Mouse (Mus musculus): Measurements from ENCODE around the gene BC035044. TPM values are rescaled to one million over a fixed set of nuclear protein-coding genes. Genes with fewer than 3 reads are reported as not detected.
"Not testable (repeated sequence)": the region's sequence is repeated elsewhere in the genome, so short reads cannot be mapped to it uniquely, and the experiment has no call there.

Gene BC035044
- total and polyA plus RNA-seq, 2 experiments from 2014 or later, result 0.38 to 0.41 TPM

GRCm38 (mm10) chr6:128802999-128803857, 87.7 kb downstream of the BC035044 start:
- Histone ChIP-seq H3K4me3 (ENCODE audit: low read depth, low read length) (peak overlapping the region; percentile 45), H3K4me2 (ENCODE audit: low read depth) (peak overlapping the region; percentile 55), H3K36me3 (ENCODE audit: insufficient read depth) (no peaks in the 10 kb centered on the region), H3K27me3 (ENCODE audit: insufficient read depth, low read length) (no peaks in the 10 kb centered on the region), H3K27ac (ENCODE audit: low read depth, low read length) (peak overlapping the region; percentile 82), H3K4me1 (ENCODE audit: insufficient read depth) (no peaks in the 10 kb centered on the region), H3K9ac (peak overlapping the region; percentile 62), H3K9me3 (ENCODE audit: low read length) (no peaks in the 10 kb centered on the region)
- ATAC-seq, result peak; percentile 92
- TF ChIP-seq CTCF (IDR thresholded peaks at IDR 0.05; ENCODE audit: low read depth), result peak; percentile 99
- whole genome bisulfite sequencing, result 6% methylated on average over 26 of the region's 26 CpGs
- DNase-seq, result peak; percentile 100

- DNase-seq (no peak), ATAC-seq (peak; percentile 42)
- Histone ChIP-seq H3K27ac (ENCODE audit: low read depth, low read length) (peak overlapping the region; percentile 82), H3K4me1 (ENCODE audit: insufficient read depth) (no peaks in the 10 kb centered on the region), H3K27me3 (ENCODE audit: insufficient read depth, low read length) (no peaks in the 10 kb centered on the region), H3K9ac (peak overlapping the region; percentile 62), H3K9me3 (ENCODE audit: low read length) (no peaks in the 10 kb centered on the region), H3K4me2 (ENCODE audit: low read depth) (peak overlapping the region; percentile 55), H3K36me3 (ENCODE audit: insufficient read depth) (no peaks in the 10 kb centered on the region), H3K4me3 (ENCODE audit: low read depth, low read length) (peak overlapping the region; percentile 45)
- TF ChIP-seq CTCF (IDR thresholded peaks at IDR 0.05; ENCODE audit: low read depth), result no peak
- WGBS, result 7% methylated on average over 10 of the region's 10 CpGs
Measured at GRCm38 (mm10) chr6:128802557-128802956, 88.4 kb downstream of the BC035044 start.

GRCm38 (mm10) chr6:128800696-128801095, 90.2 kb downstream of the BC035044 start:
- not testable (repeated sequence) for H3K9ac ChIP-seq; DNase-seq; H3K27ac ChIP-seq (ENCODE audit: low read depth, low read length); H3K4me3 ChIP-seq (ENCODE audit: low read depth, low read length); H3K4me1 ChIP-seq (ENCODE audit: insufficient read depth); H3K36me3 ChIP-seq (ENCODE audit: insufficient read depth); ATAC-seq; H3K9me3 ChIP-seq (ENCODE audit: low read length); H3K27me3 ChIP-seq (ENCODE audit: insufficient read depth, low read length)
- H3K4me2 ChIP-seq (ENCODE audit: low read depth), result 0 out of 2 replicates have a peak overlapping the region, but pooled peaks have one; percentile 10
- 77% methylated on average over 5 of the region's 5 CpGs for WGBS

- 17% methylated on average over 7 of the region's 7 CpGs for WGBS
- no peak for DNase-seq
- H3K27ac ChIP-seq (ENCODE audit: low read depth, low read length), result peak overlapping the region; percentile 91
- H3K27me3 ChIP-seq (ENCODE audit: insufficient read depth, low read length), result no peaks in the 10 kb centered on the region
- H3K9ac ChIP-seq, result peak overlapping the region; percentile 74
- peak overlapping the region; percentile 45 for H3K4me2 ChIP-seq (ENCODE audit: low read depth)
- no peaks in the 10 kb centered on the region for H3K9me3 ChIP-seq (ENCODE audit: low read length)
- no peaks in the 10 kb centered on the region for H3K4me1 ChIP-seq (ENCODE audit: insufficient read depth)
- ATAC-seq, result no peak
- H3K4me3 ChIP-seq (ENCODE audit: low read depth, low read length), result peak overlapping the region; percentile 61
- no peaks in the 10 kb centered on the region for H3K36me3 ChIP-seq (ENCODE audit: insufficient read depth)
- TF ChIP-seq CTCF (IDR thresholded peaks at IDR 0.05; ENCODE audit: low read depth), result 0 out of 2 replicates have a peak, but pooled peaks have one; percentile 17
Measured at GRCm38 (mm10) chr6:128799896-128800270, 91.0 kb downstream of the BC035044 start.

GRCm38 (mm10) chr6:128799144-128799895, 91.6 kb downstream of the BC035044 start:
- not testable (repeated sequence) for H3K36me3 ChIP-seq (ENCODE audit: insufficient read depth); H3K4me1 ChIP-seq (ENCODE audit: insufficient read depth); H3K9me3 ChIP-seq (ENCODE audit: low read length); H3K27me3 ChIP-seq (ENCODE audit: insufficient read depth, low read length)
- 1% methylated on average over 49 of the region's 49 CpGs for WGBS
- peak; percentile 86 for TF ChIP-seq CTCF (IDR thresholded peaks at IDR 0.05; ENCODE audit: low read depth)
- DNase-seq (peak; percentile 98), ATAC-seq (peak; percentile 59)
- H3K9ac ChIP-seq, result peak overlapping the region; percentile 74
- H3K4me3 ChIP-seq (ENCODE audit: low read depth, low read length), result peak overlapping the region; percentile 61
- peak overlapping the region; percentile 52 for H3K4me2 ChIP-seq (ENCODE audit: low read depth)
- H3K27ac ChIP-seq (ENCODE audit: low read depth, low read length), result peak overlapping the region; percentile 91

Small RNA genes lying within 50 kb of the gene (microRNA-seq; reads per million reads assigned to microRNA genes)
- gene Gm27336, result 0 reads per million in 2 experiments

Other genes starting within 250 kb of the BC035044 start
- gene Clec2h, start 228.7 kb downstream of the BC035044 start, total RNA-seq (2014; rRNA removed), result not detected in 2 replicates
- gene Clec2h, start 228.7 kb downstream of the BC035044 start, polyA plus RNA-seq (2015; fragmentation: Nextera tagmentation; extraction: Ambion mirVana), result not detected in 2 replicates
- gene Klrb1, start 168.1 kb downstream of the BC035044 start, total RNA-seq (2014; rRNA removed), result not detected in 2 replicates
- 0.42 and 0.62 TPM in 2 replicates for gene Klrb1, start 168.1 kb downstream of the BC035044 start, polyA plus RNA-seq (2015; fragmentation: Nextera tagmentation; extraction: Ambion mirVana)
- 0.08 and 0.24 TPM in 2 replicates for gene Klrb1c, start 101.9 kb downstream of the BC035044 start, total RNA-seq (2014; rRNA removed)
- gene Klrb1c, start 101.9 kb downstream of the BC035044 start, polyA plus RNA-seq (2015; fragmentation: Nextera tagmentation; extraction: Ambion mirVana), result 0.24 TPM in 1 of 2 replicates, not detected in the other
- not detected in 2 replicates for gene Gm44511, start 64.8 kb downstream of the BC035044 start, total RNA-seq (2014; rRNA removed)
- not detected in 2 replicates for gene Gm44511, start 64.8 kb downstream of the BC035044 start, polyA plus RNA-seq (2015; fragmentation: Nextera tagmentation; extraction: Ambion mirVana)
- not detected in 2 replicates for gene Klrb1b, start 64.8 kb downstream of the BC035044 start, total RNA-seq (2014; rRNA removed)
- gene Klrb1b, start 64.8 kb downstream of the BC035044 start, polyA plus RNA-seq (2015; fragmentation: Nextera tagmentation; extraction: Ambion mirVana), result not detected in 2 replicates
- not detected in 2 replicates for gene Clec2i, start 3.5 kb downstream of the BC035044 start, total RNA-seq (2014; rRNA removed)
- gene Clec2i, start 3.5 kb downstream of the BC035044 start, polyA plus RNA-seq (2015; fragmentation: Nextera tagmentation; extraction: Ambion mirVana), result 0.11 TPM in 1 of 2 replicates, not detected in the other
- 0.08 TPM in 1 of 2 replicates, not detected in the other for gene Clec2g, start 43.3 kb upstream of the BC035044 start, total RNA-seq (2014; rRNA removed)
- gene Clec2g, start 43.3 kb upstream of the BC035044 start, polyA plus RNA-seq (2015; fragmentation: Nextera tagmentation; extraction: Ambion mirVana), result not detected in 2 replicates
- 0.46 and 0.76 TPM in 2 replicates for gene Klrb1f, start 154.8 kb upstream of the BC035044 start, total RNA-seq (2014; rRNA removed)
- gene Klrb1f, start 154.8 kb upstream of the BC035044 start, polyA plus RNA-seq (2015; fragmentation: Nextera tagmentation; extraction: Ambion mirVana), result 0.28 and 0.55 TPM in 2 replicates
- gene Clec2e, start 209.8 kb upstream of the BC035044 start, total RNA-seq (2014; rRNA removed), result not detected in 2 replicates
- not detected in 2 replicates for gene Clec2e, start 209.8 kb upstream of the BC035044 start, polyA plus RNA-seq (2015; fragmentation: Nextera tagmentation; extraction: Ambion mirVana)

Measured in forebrain, postnatal 0 days (tissue).